Mouse (Mus musculus) liver, postnatal 0 days (tissue): Measurements from ENCODE around the gene Dct. TPM values are rescaled to one million over a fixed set of nuclear protein-coding genes. Genes with fewer than 3 reads are reported as not detected.

ENCODE experiments used
- ATAC-seq: fragments of 200-750 bp; cut with Nextera tagmentation; 2 replicates; pipeline ENCODE4 v1.8.0; 2017; ENCODE audit warnings: mild to moderate bottlenecking, moderate library complexity
- DNase-seq: peaks from one replicate; pipeline ENCODE4 v3.0.0-alpha.2; 2016
- H3K27ac ChIP-seq: fragments of 300-500 bp; sonication (generic); 2 replicates; pipeline ENCODE4 v1.5.1; 2014; ENCODE audit warnings: antibody characterized with exemption, moderate library complexity, mild to moderate bottlenecking, low read depth
- H3K27me3 ChIP-seq: fragments of 300-500 bp; sonication (generic); 2 replicates; pipeline ENCODE4 v1.6.1; 2014; ENCODE audit warnings: low read length, control low read depth, mixed read lengths; ENCODE audit not compliant: insufficient read depth
- H3K36me3 ChIP-seq: fragments of 300-500 bp; sonication (generic); replicated peaks from 2 replicates; pipeline ENCODE4 v1.6.1; 2014; ENCODE audit warnings: mild to moderate bottlenecking, control low read depth, low read length, moderate library complexity, mixed read lengths; ENCODE audit not compliant: insufficient read depth
- H3K4me1 ChIP-seq: fragments of 300-500 bp; sonication (generic); 2 replicates; pipeline ENCODE4 v1.6.1; 2014; ENCODE audit warnings: antibody characterized with exemption, mild to moderate bottlenecking, control low read depth; ENCODE audit not compliant: insufficient read depth
- H3K4me2 ChIP-seq: fragments of 300-500 bp; sonication (generic); 2 replicates; pipeline ENCODE4 v1.6.1; 2014; ENCODE audit warnings: low read depth, mild to moderate bottlenecking, low read length, moderate library complexity, mixed read lengths
- H3K4me3 ChIP-seq: fragments of 300-500 bp; sonication (generic); 2 replicates; pipeline ENCODE4 v1.5.1; 2014; ENCODE audit warnings: low read depth, low read length
- H3K9ac ChIP-seq: fragments of 300-500 bp; sonication (generic); replicated peaks from 2 replicates; pipeline ENCODE4 v1.6.1; 2014; ENCODE audit warnings: mild to moderate bottlenecking, moderate library complexity
- H3K9me3 ChIP-seq: fragments of 300-500 bp; sonication (generic); 2 replicates; pipeline ENCODE4 v1.6.1; 2016; ENCODE audit warnings: mild to moderate bottlenecking, control low read depth, low read length, mixed read lengths
- CTCF ChIP-seq: sonication (generic); IDR thresholded peaks from 2 replicates; pipeline ENCODE4 v1.5.1; 2016; ENCODE audit warnings: antibody characterized with exemption, low read depth
- EP300 ChIP-seq: IDR thresholded peaks from 2 replicates; pipeline ENCODE4 v1.6.1; 2016; ENCODE audit warnings: antibody characterized with exemption, low read depth, mild to moderate bottlenecking
- WGBS: fragments of 180-500 bp; shearing (Covaris S2); extraction: QIAGEN DNeasy Blood & Tissue Kit; methylation state at CpG from one replicate; pipeline ENCODE4 v1.1.7; 2014; ENCODE audit not compliant: insufficient replicate concordance; 5-methylcytosine and 5-hydroxymethylcytosine counted together
- polyA plus RNA-seq: library from polyadenylated mRNA; unstranded; fragments of >200 nt; fragmentation: Nextera tagmentation; extraction: Ambion mirVana; gene quantifications from 2 replicates; pipeline ENCODE4 v1.2.1, GENCODE M21; 2015

The Dct gene
- polyA plus RNA-seq = 1.0 and 1.8 TPM in 2 replicates

- no peak for ATAC-seq
- Histone ChIP-seq H3K9me3 (no peaks in the 10 kb centered on the region), H3K9ac (no peak within 1 kb of the TSS), H3K27ac (no peak within 1 kb of the TSS), H3K27me3 (peaks cover 18% of the 10 kb centered on the region; the same call in 1 of the 2 replicates), H3K36me3 (no peaks in the 10 kb centered on the region), H3K4me2 (no peak within 1 kb of the TSS), H3K4me1 (peaks cover 5% of the 10 kb centered on the region; the same call in 1 of the 2 replicates), H3K4me3 (no peak within 1 kb of the TSS)
- no peak for DNase-seq
- no peak for TF ChIP-seq EP300
- TF ChIP-seq CTCF = no peak
- WGBS = 66% methylated on average over 13 of the region's 13 CpGs
Measured at GRCm38 (mm10) chr14:118051975-118052630, at the start of gene Dct. TSS of gene Dct (minus strand) at chr14:118052244.

- no peak overlapping the region for H3K27ac ChIP-seq
- no peak for TF ChIP-seq EP300
- TF ChIP-seq CTCF = no peak
- no peaks in the 10 kb centered on the region for H3K4me1 ChIP-seq
- 66% methylated on average over 14 of the region's 14 CpGs for WGBS
- peak; percentile 33; the same call in 1 of the 2 replicates for ATAC-seq
- H3K4me2 ChIP-seq = peak overlapping the region; percentile 24; the same call in 1 of the 2 replicates
- no peaks in the 10 kb centered on the region for H3K36me3 ChIP-seq
- H3K4me3 ChIP-seq = no peak overlapping the region
- DNase-seq = peak; percentile 27
- no peak overlapping the region for H3K9ac ChIP-seq
- peaks cover 2% of the 10 kb centered on the region; the same call in 1 of the 2 replicates for H3K9me3 ChIP-seq
- H3K27me3 ChIP-seq = no peaks in the 10 kb centered on the region
Measured at GRCm38 (mm10) chr14:118101227-118101990, 49.4 kb upstream of the Dct start.

DNA sequence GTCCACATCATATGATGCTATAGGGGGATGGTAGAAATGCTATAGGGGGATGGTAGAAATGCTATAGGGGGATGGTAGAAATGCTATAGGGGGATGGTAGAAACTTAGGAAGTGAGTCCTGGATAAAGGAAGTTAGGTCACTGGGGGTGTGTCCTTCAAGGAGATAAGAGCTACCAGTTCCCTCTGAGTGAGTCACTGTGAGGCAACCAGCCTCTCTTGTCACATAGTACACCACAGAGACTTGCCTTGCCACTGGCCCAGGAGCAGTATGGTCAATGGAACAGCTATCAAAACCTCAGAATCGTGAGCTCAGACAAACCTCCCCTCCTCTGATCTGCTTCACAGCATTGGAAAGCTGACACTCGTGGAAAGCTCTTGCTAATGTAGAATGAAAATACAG lies 46.2 kb upstream of the Dct start:
- Histone ChIP-seq H3K9me3 (no peaks in the 10 kb centered on the region), H3K4me3 (no peak overlapping the region), H3K27me3 (no peaks in the 10 kb centered on the region), H3K36me3 (no peaks in the 10 kb centered on the region), H3K4me1 (no peaks in the 10 kb centered on the region), H3K9ac (no peak overlapping the region), H3K4me2 (no peak overlapping the region), H3K27ac (no peak overlapping the region; the same call in 1 of the 2 replicates)
- WGBS = 51% methylated on average over 2 of the region's 2 CpGs
- DNase-seq (peak; percentile 25), ATAC-seq (peak; percentile 75)
- TF ChIP-seq CTCF (no peak), EP300 (no peak)

- TF ChIP-seq EP300 (no peak), CTCF (no peak)
- H3K27ac ChIP-seq = peak overlapping the region; percentile 44; the same call in 1 of the 2 replicates
- 1% methylated on average over 18 of the region's 18 CpGs for WGBS
- peak overlapping the region; percentile 85 for H3K4me2 ChIP-seq
- H3K4me3 ChIP-seq = peak overlapping the region; percentile 58
- peak; percentile 26 for ATAC-seq
- no peaks in the 10 kb centered on the region for H3K36me3 ChIP-seq
- DNase-seq = no peak
- peaks cover 10% of the 10 kb centered on the region for H3K4me1 ChIP-seq
- H3K27me3 ChIP-seq = no peaks in the 10 kb centered on the region
- peak overlapping the region; percentile 64 for H3K9ac ChIP-seq
- no peaks in the 10 kb centered on the region for H3K9me3 ChIP-seq
Measured at GRCm38 (mm10) chr14:118089806-118090392, 37.9 kb upstream of the Dct start.

DNA sequence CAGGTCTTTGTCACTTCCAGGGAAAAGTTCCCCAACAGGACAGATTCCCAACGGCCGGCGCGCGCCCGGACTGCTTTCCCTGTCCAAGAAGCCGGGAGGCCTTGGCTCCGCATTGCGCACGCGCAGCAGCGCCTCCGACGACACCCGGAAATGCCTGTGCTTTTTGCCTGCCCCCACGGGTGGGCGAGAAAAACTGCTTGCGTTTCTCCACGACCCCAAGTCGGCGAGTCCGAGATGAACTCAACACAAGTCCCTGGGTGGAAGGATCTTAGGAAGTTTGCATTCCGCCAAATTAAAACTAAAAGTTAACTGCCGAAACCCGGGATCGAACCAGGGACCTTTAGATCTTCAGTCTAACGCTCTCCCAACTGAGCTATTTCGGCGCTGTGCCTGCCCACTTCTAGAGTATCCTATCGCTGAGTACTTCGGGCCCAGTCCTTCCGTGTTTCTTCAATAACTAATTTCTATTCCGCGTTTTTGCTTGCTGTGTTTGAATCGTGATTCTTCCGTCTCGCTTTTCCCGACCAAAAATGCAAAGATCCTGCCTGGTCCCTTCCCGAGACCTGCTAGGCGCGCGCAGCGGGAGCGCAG lies 37.3 kb upstream of the Dct start:
- Histone ChIP-seq H3K27ac (peak overlapping the region; percentile 44), H3K27me3 (no peaks in the 10 kb centered on the region), H3K9me3 (no peaks in the 10 kb centered on the region), H3K4me2 (peak overlapping the region; percentile 85), H3K4me3 (peak overlapping the region; percentile 58), H3K4me1 (peaks cover 10% of the 10 kb centered on the region), H3K9ac (peak overlapping the region; percentile 64), H3K36me3 (no peaks in the 10 kb centered on the region)
- under 1% methylated on average over 44 of the region's 44 CpGs for WGBS
- peak; percentile 91 for DNase-seq
- ATAC-seq = peak; percentile 90
- TF ChIP-seq EP300 (no peak), CTCF (no peak)
